Comparison of ENCODE assay signal across 3 mouse cellular contexts in genomic region chr12:33164019-33164418, GRCm38 (mm10). TPM values are rescaled to one million over a fixed set of nuclear protein-coding genes. Genes with fewer than 3 reads are reported as not detected.
A peak's percentile ranks its signal among the peaks of the same experiment; 100 is the strongest.
DNase-seq lines count a peak whose midpoint lies in the region; TF ChIP-seq lines count a peak whose summit lies in the region.
"Not testable (repeated sequence)": the region's sequence is repeated elsewhere in the genome, so short reads cannot be mapped to it uniquely, and the experiment has no call there.

No protein-coding gene starts in this region.

- dilution Hi-C loops in CH12.LX (cut with MboI; ENCODE audit: extremely low pct_ligation_motif_present, extremely low pct_unique_long_range_greater_than_20kb, low sequenced_read_pairs) = not testable (repeated sequence)

- H3K4me1 ChIP-seq in CH12.LX (ENCODE audit: control insufficient read depth in 1 of 2, insufficient read depth in 2 of 2) = peaks cover 45 to 97% of the 10 kb centered on the region in 2 experiments

- not testable (repeated sequence) for H3K9me3 ChIP-seq in CH12.LX (replicated peaks; ENCODE audit: low read length)

- not testable (repeated sequence) for H3K4me3 ChIP-seq in CH12.LX (replicated peaks in 1 of 3; ENCODE audit: low read depth in 2 of 3, low read length in 2 of 3, poor library complexity in 1 of 3)

- in situ Hi-C loops in CH12.LX (cut with MboI; ENCODE audit: low pct_ligation_motif_present, low pct_unique_long_range_greater_than_20kb, low sequenced_read_pairs) = not testable (repeated sequence)

- peak overlapping the region; percentile 92 for H3K27ac ChIP-seq in CH12.LX (ENCODE audit: insufficient read depth, low read depth)

- not testable (repeated sequence) for TF ChIP-seq RAD21 in CH12.LX (IDR thresholded peaks at IDR 0.05; ENCODE audit: low read depth, low read length)

- TF ChIP-seq POLR2A in CH12.LX (IDR thresholded peaks at IDR 0.05; ENCODE audit: low read depth, low read length) = not testable (repeated sequence)

- H3K36me3 ChIP-seq in CH12.LX (replicated peaks in 1 of 2; ENCODE audit: control insufficient read depth in 1 of 2, insufficient read depth in 1 of 2, low read length in 1 of 2) = peaks cover 8 to 43% of the 10 kb centered on the region in 2 experiments

- H3K27me3 ChIP-seq in CH12.LX (replicated peaks) = not testable (repeated sequence)

- not testable (repeated sequence) for H3K9ac ChIP-seq in CH12.LX (ENCODE audit: insufficient read depth, low read depth)

- TF ChIP-seq EP300 in CH12.LX (IDR thresholded peaks at IDR 0.05; ENCODE audit: low read length) = peak; percentile 26

- DNase-seq in CD4-positive, CD25-positive, alpha-beta regulatory T cell, adult 2 months (ENCODE audit: low read depth, low spot score) = peak; percentile 37
- not testable (repeated sequence) for DNase-seq in CH12.LX (ENCODE audit: extremely low read depth)
- peak; percentile 57 for DNase-seq in induced T-regulatory cell, adult 2 months (ENCODE audit: low read depth)

- TF ChIP-seq CTCF in CH12.LX (conservative IDR thresholded peaks at IDR 0.05 in 1 of 2, IDR thresholded peaks at IDR 0.05 in 1 of 2; ENCODE audit: low read depth in 2 of 2, low read length in 2 of 2) = not testable (repeated sequence)

- H3K4me2 ChIP-seq in CH12.LX (ENCODE audit: insufficient read depth, low read depth, poor library complexity, severe bottlenecking) = peak overlapping the region; percentile 18

- H3K79me2 ChIP-seq in CH12.LX (replicated peaks; ENCODE audit: control insufficient read depth, extremely low read depth, insufficient read depth, poor library complexity, severe bottlenecking) = peaks cover 64% of the 10 kb centered on the region

TF ChIP-seq in CH12.LX, 34 proteins besides CTCF, POLR2A, EP300 and RAD21:
- TF ChIP-seq CHD2 (IDR thresholded peaks at IDR 0.05; ENCODE audit: low read length) = peak; percentile 78
- TF ChIP-seq MAZ (IDR thresholded peaks at IDR 0.05; ENCODE audit: low read depth, low read length) = 0 out of 2 replicates have a peak, but pooled peaks have one; percentile 23
- peak; percentile 70; the same call in 1 of the 2 replicates for TF ChIP-seq TCF12 (IDR thresholded peaks at IDR 0.05; ENCODE audit: low read depth, low read length)
- peak; percentile 21; the same call in 1 of the 2 replicates for TF ChIP-seq ZNF384 (IDR thresholded peaks at IDR 0.05; ENCODE audit: low read depth, low read length)
- peak; percentile 33; the same call in 1 of the 2 replicates for TF ChIP-seq MYC (IDR thresholded peaks at IDR 0.05; ENCODE audit: low read depth, low read length)

RNA-seq across cellular contexts. Expression of gene Atxn7l1, which starts 16.5 kb away (rescaled TPM):
- total RNA-seq in CH12.LX (2012; rRNA removed) (8.6 and 9.7 TPM in 2 replicates), CH12.LX (2014; rRNA removed) (8.2 and 9.0 TPM in 2 replicates)
- 51.3 and 55.7 TPM in 2 replicates for polyA plus RNA-seq in CH12.LX (2012; ENCODE audit: insufficient read length, low read depth)
